Mouse (Mus musculus) liver, embryonic 14.5 days (tissue): ENCODE data around the gene Mxd3. TPM values are rescaled to one million over a fixed set of nuclear protein-coding genes. Genes with fewer than 3 reads are reported as not detected.
A peak's percentile ranks its signal among the peaks of the same experiment; 100 is the strongest.

Experiments used
- ATAC-seq: fragments of 200-750 bp; cut with Nextera tagmentation; 2 replicates; pipeline ENCODE4 v1.8.0; 2017; ENCODE audit warnings: moderate number of reproducible peaks, mild to moderate bottlenecking, moderate library complexity; ENCODE audit not compliant: insufficient read depth
- DNase-seq, 3 experiments: peaks; one replicate each; pipeline ENCODE4 v3.0.0-alpha.2; 2012 to 2013; ENCODE audit warnings: low read depth in 3 of 3, low spot score in 3 of 3
- H3K27ac ChIP-seq: fragments of 300-500 bp; sonication (generic); 2 replicates; pipeline ENCODE4 v1.5.1; 2014; ENCODE audit warnings: moderate library complexity, mild to moderate bottlenecking, control low read depth, inconsistent platforms
- H3K27me3 ChIP-seq: fragments of 300-500 bp; sonication (generic); 2 replicates; pipeline ENCODE4 v1.6.1; 2014; ENCODE audit warnings: mild to moderate bottlenecking, low read length, moderate library complexity; ENCODE audit not compliant: control insufficient read depth, insufficient read depth
- H3K36me3 ChIP-seq: fragments of 300-500 bp; sonication (generic); replicated peaks from 2 replicates; pipeline ENCODE4 v1.6.1; 2014; ENCODE audit warnings: low read depth; ENCODE audit not compliant: control insufficient read depth, insufficient read depth
- H3K4me1 ChIP-seq, 2 experiments: fragments of 200-500 bp in 1 of 2; fragments of 300-500 bp in 1 of 2; sonication (generic) in 1 of 2; replicated peaks; 2 replicates each; pipeline ENCODE4 v1.6.1; 2012 to 2014; ENCODE audit warnings: antibody characterized with exemption in 1 of 2, inconsistent platforms in 1 of 2, low read length in 1 of 2; ENCODE audit not compliant: control insufficient read depth in 2 of 2, insufficient read depth in 2 of 2
- H3K4me2 ChIP-seq: fragments of 300-500 bp; sonication (generic); 2 replicates; pipeline ENCODE4 v1.6.1; 2014; ENCODE audit warnings: low read depth, mild to moderate bottlenecking, control low read depth, moderate library complexity
- H3K4me3 ChIP-seq, 2 experiments: fragments of 200-500 bp in 1 of 2; fragments of 300-500 bp in 1 of 2; sonication (generic) in 1 of 2; 2 replicates each; pipeline ENCODE4 v1.5.1; 2012 to 2014; ENCODE audit warnings: low read depth in 2 of 2, low read length in 2 of 2, mild to moderate bottlenecking in 2 of 2, control low read depth in 1 of 2, inconsistent platforms in 1 of 2, moderate library complexity in 1 of 2; ENCODE audit not compliant: insufficient read depth in 1 of 2
- H3K9ac ChIP-seq: fragments of 300-500 bp; sonication (generic); replicated peaks from 2 replicates; pipeline ENCODE4 v1.6.1; 2014; ENCODE audit warnings: mild to moderate bottlenecking, control low read depth, moderate library complexity
- H3K9me3 ChIP-seq: fragments of 300-500 bp; sonication (generic); 2 replicates; pipeline ENCODE4 v1.6.1; 2016; ENCODE audit warnings: low read length, mixed read lengths; ENCODE audit not compliant: control insufficient read depth
- CTCF ChIP-seq: IDR thresholded peaks from 2 replicates; pipeline ENCODE4 v1.5.1; 2016; ENCODE audit warnings: antibody characterized with exemption, low read depth, control low read depth
- EP300 ChIP-seq: IDR thresholded peaks from 2 replicates; pipeline ENCODE4 v1.6.1; 2016; ENCODE audit warnings: antibody characterized with exemption, low read depth
- WGBS: fragments of 180-500 bp; shearing (Covaris S2); extraction: QIAGEN DNeasy Blood & Tissue Kit; methylation state at CpG from one replicate; pipeline ENCODE4 v1.1.7; 2014; ENCODE audit not compliant: insufficient replicate concordance; 5-methylcytosine and 5-hydroxymethylcytosine counted together
- polyA plus RNA-seq, 2 experiments: library from polyadenylated mRNA; depleted of rRNA in 1 of 2; stranded (reverse) in 1 of 2; unstranded in 1 of 2; fragments of >200 nt; fragmentation: Nextera tagmentation in 1 of 2; extraction: Ambion mirVana in 1 of 2; gene quantifications; 2 replicates each; pipeline versions ENCODE4 v1.2.1 to v1.2.3; 2012 to 2014

Gene Mxd3
- polyA plus RNA-seq, 2 experiments = 26.3 to 32.6 TPM

DNA sequence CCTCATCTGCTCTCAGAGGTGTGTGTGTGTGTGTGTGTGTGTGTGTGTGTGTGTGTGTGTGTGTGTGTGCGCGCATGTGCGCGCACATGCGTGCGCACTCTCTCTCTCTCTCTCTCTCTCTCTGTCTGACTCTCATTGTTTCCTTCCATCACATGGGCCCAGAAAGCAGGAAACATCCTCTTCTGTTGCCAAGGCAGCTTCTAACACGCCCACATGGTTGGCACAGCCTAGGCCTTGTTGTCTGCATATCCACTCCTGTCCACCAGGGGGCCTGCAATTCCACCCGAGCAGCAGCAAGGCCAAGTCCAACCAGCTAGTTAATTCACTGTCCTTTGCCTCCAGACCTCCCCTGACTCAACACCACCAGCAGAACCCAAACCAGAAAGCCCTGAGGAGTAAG, 2.0 kb downstream of the Mxd3 start:
- Histone ChIP-seq H3K27me3 (no peaks in the 10 kb centered on the region), H3K4me1 (peaks cover 9 to 31% of the 10 kb centered on the region in 2 experiments), H3K36me3 (peaks cover 43% of the 10 kb centered on the region), H3K27ac (no peak overlapping the region), H3K4me3 (peak overlapping the region; percentile 78 to 97), H3K4me2 (peak overlapping the region; percentile 98), H3K9me3 (no peaks in the 10 kb centered on the region), H3K9ac (peak overlapping the region; percentile 91)
- DNase-seq (peak; percentile 70 to 76 (median 74)), ATAC-seq (no peak)
- WGBS = 48% methylated on average over 8 of the region's 8 CpGs
- no peak for TF ChIP-seq EP300
- TF ChIP-seq CTCF = peak; percentile 99

DNA sequence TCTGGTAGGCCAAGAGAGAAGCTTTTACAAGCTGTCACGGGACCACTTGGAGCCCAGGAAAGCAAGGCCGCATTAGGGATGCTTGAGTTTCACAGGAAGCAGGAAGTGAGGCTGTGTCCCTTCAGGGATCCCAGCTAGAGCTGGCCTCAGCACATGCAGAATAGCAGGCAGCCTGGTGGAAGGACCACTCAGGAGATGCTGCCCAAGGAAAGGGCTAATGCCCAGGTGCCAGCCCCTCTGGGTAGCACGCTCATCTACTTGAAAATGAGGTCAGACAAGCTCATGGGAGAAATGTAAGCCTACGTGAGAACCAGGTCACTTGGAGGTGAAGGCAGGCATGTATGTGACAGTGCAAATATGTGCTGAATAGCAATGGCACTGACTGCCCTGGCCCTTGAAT, 2.5 kb downstream of the Mxd3 start:
- peaks cover 9 to 32% of the 10 kb centered on the region in 2 experiments for H3K4me1 ChIP-seq
- ATAC-seq (no peak), DNase-seq (no peak)
- no peaks in the 10 kb centered on the region for H3K27me3 ChIP-seq
- H3K27ac ChIP-seq = no peak overlapping the region
- H3K36me3 ChIP-seq = peaks cover 43% of the 10 kb centered on the region
- 54% methylated on average over 4 of the region's 4 CpGs for WGBS
- no peaks in the 10 kb centered on the region for H3K9me3 ChIP-seq
- H3K9ac ChIP-seq = no peak overlapping the region
- TF ChIP-seq CTCF (no peak), EP300 (no peak)
- peak overlapping the region; percentile 2 to 97; a peak in 3 of 4 replicates for H3K4me3 ChIP-seq
- peak overlapping the region; percentile 98 for H3K4me2 ChIP-seq

- Histone ChIP-seq H3K9me3 (no peaks in the 10 kb centered on the region), H3K4me2 (no peak overlapping the region), H3K4me3 (no peak overlapping the region), H3K27ac (no peak overlapping the region), H3K4me1 (peaks cover 10 to 30% of the 10 kb centered on the region in 2 experiments), H3K27me3 (no peaks in the 10 kb centered on the region), H3K36me3 (peaks cover 43% of the 10 kb centered on the region), H3K9ac (no peak overlapping the region)
- TF ChIP-seq CTCF = no peak
- no peak for TF ChIP-seq EP300
- 75% methylated on average over 11 of the region's 11 CpGs for WGBS
- DNase-seq (no peak), ATAC-seq (no peak)
Observed at GRCm38 (mm10) chr13:55325596-55325995, 4.0 kb downstream of the Mxd3 start.

DNA sequence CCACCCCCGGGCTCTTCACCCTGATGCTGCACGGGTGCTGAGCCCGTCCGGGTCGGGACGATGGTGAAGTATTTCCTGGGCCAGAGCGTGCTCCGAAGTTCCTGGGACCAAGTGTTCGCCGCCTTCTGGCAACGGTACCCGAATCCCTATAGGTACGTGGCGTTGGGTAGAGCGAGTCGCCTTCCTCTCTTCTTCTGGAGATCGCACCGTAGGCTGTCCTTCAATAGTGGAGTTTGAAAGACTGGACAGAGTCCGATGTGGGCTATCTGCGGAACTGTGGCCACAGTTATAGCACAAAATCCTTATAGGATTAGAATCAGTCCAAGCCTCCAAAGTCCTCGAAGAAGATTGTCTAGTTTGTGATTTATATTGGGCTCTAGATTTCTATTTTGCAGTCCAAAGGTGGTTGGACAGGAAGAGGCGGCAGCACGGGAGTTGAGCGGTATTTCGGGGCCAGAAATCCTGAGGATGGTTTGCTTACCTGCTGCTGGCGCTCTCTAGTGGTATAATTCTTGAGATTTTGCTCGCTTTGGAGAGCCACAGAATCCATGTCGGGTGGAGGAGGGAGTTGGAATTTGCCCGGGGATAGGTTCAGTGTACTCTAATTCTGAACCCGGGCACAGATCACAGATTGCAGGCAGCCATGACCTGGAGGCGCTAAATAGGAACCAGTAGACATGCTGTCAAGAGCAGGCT, 7.3 kb downstream of the Mxd3 start:
- TF ChIP-seq EP300 (no peak), CTCF (peak; percentile 69)
- Histone ChIP-seq H3K36me3 (peaks cover 37% of the 10 kb centered on the region), H3K4me2 (peak overlapping the region; percentile 76), H3K27ac (peak overlapping the region; percentile 75), H3K27me3 (no peaks in the 10 kb centered on the region), H3K9ac (peak overlapping the region; percentile 79), H3K9me3 (no peaks in the 10 kb centered on the region), H3K4me1 (peaks cover 8 to 19% of the 10 kb centered on the region in 2 experiments), H3K4me3 (peak overlapping the region; percentile 70 to 95)
- DNase-seq (peak in 2 of 3 experiments; percentile 42 to 56), ATAC-seq (peak; percentile 27)
- under 1% methylated on average over 31 of the region's 31 CpGs for WGBS

DNA sequence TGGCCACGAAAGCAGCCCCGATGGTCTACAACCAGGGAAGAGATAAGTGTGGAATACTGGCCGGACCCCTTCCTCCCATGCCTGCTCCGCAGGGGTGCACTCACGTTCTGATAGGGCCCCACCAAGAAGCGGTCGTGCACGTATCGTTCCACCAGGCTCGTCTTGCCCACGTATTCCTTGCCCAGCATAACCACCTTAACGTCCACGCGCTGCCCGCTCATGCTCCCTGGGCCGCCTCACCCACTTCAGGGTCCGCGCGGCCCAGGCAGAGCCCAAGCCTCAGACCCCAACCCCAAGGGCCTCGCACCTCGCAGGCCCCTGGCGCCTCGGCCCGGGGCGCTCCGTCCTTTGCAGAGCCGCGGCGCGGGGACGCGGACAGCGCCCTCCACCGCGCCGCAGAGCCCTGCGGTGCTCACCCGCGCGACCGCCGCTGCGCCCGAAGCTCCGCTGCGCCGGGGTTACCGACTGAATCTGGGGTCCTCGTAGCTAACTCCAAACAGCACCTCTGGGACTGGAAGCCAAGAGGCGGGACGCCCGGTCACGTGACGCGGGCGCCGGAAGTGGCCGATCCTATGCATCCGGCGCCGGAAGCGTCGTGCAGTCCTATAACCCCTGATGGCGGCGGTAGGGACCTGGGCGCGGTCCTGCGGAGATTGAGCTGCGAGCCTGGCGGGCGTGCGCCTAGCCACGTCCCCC, 8.0 kb downstream of the Mxd3 start, which contains the start of gene Rab24:
Gene Rab24 (minus strand): TSS at position 513 of the 696 bp plus-strand sequence.
- under 1% methylated on average over 73 of the region's 73 CpGs for WGBS
- peak within 1 kb of the TSS; percentile 79 for H3K9ac ChIP-seq
- H3K9me3 ChIP-seq = no peaks in the 10 kb centered on the region
- peak; percentile 91 for ATAC-seq
- H3K27ac ChIP-seq = peak within 1 kb of the TSS; percentile 75
- H3K4me1 ChIP-seq = peaks cover 8 to 17% of the 10 kb centered on the region in 2 experiments
- TF ChIP-seq EP300 (no peak), CTCF (no peak; the same call in none of the 2 replicates)
- peaks cover 38% of the 10 kb centered on the region for H3K36me3 ChIP-seq
- H3K4me3 ChIP-seq = peak within 1 kb of the TSS; percentile 70 to 95
- peak; percentile 81 to 85 (median 81) for DNase-seq
- peak within 1 kb of the TSS; percentile 76 for H3K4me2 ChIP-seq
- no peaks in the 10 kb centered on the region for H3K27me3 ChIP-seq
